Mouse (Mus musculus): ENCODE results near the gene Hikeshi. TPM values are rescaled to one million over a fixed set of nuclear protein-coding genes. Genes with fewer than 3 reads are reported as not detected.
A peak's percentile ranks its signal among the peaks of the same experiment; 100 is the strongest.

Hikeshi gene
- polyA plus RNA-seq, 3 experiments from 2014 or later: 67.1 to 106 (median 76.4) TPM

DNA sequence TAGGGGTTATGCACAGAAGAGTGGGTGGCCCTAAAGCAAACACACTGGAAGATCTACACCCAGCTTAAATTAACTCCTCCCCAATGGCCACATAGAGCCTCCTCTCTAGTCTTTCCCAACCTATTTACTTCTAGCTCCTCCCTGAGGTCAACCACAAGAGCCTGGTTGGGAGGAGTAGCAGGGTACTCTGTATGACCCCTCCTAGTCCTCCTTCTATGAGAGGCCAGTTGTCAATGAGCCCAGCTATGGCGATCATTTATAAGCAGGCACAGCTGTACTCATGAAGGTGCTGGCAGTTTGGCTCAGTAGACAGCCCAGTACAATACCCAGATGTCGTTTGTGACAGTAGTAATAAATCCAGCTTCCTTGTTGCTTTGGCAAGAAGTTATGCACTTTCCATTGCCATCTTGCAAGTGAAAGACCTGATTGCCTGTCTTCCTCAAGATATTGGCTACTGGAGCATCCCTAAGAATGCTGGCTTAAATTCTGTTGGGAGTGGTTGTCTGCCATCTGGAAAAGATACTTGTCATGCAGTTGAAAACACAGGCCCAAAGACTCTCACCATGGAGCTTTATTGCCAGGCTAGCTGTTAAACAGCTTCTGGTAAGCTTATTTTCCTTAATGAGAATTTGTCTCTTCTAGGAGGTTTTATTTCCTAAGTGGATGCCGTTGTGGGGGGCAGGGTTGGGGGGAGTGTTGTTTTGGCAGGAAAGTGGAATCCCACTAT is 27.4 kb downstream of the Hikeshi start:
- no peak for ATAC-seq

DNA sequence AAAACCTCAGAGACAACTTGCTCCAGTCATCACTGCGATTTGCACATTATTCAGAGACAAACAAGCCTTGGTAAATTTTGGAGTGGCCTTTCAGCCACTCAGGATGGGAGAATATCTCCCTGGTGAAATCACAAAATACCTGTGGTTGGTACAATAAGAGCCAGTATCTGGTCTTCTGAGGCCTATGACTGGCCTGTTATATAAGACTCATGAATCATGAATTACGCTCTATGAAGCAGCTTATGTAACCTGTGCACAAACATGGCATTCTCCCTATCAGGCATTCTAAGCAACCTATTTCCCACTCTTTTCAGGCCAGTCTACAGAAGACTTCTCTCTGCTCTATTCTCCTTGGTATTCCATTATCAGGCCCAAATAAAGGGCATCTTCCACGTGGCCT is 28.6 kb downstream of the Hikeshi start:
- ATAC-seq: no peak

DNA sequence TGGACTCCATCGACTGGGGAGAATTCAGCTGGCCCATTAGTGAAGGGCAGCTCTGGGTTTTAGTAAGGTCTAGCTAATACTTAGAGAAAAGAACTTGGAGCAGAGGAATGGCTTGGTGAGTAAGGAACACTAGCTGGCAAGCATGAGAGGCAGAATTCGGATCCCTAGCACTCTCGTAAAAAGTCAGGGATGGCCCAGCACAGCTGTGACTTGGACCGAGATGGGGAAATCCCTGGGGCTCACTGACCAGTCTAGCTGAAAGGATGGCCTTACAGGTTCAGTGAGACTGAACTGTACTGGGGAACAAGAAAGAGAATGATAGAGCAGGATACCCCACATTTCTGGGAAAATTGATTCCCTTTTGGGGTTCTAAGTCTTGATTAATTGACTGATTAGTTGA is 31.3 kb downstream of the Hikeshi start:
- ATAC-seq: no peak

DNA sequence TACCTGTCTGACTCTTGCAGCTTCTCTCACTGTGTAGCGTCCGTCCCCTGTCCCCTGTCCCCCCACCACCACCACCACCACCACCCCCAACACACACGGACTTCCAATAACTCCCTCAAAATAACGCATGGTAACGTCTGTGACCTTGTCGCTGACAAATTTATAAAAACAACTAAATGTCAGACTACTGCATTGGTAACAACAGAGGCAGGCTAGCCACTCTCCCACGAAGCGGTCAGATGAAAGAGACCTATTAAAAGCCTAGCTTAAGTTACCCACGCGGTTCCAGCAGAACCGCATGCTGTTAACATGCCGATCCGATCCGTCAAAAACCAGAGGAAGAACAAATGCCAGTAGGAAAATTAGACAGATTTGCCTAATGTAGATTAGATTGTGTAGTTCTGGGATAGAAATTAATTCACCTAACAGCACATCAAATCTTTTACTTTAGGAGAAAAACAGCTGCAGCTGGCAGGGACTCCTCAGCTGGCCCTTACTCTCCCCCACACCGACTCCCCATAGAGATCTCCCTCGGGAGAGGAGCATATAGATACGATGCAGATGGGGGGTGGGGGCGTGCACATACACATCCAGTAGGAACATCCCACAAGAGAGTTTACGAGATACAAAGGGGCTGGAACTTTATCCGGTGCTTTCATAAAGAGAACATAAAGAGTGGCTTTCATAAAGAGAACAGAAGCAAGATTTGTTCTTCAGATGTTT is 31.9 kb downstream of the Hikeshi start:
- ATAC-seq: no peak

DNA sequence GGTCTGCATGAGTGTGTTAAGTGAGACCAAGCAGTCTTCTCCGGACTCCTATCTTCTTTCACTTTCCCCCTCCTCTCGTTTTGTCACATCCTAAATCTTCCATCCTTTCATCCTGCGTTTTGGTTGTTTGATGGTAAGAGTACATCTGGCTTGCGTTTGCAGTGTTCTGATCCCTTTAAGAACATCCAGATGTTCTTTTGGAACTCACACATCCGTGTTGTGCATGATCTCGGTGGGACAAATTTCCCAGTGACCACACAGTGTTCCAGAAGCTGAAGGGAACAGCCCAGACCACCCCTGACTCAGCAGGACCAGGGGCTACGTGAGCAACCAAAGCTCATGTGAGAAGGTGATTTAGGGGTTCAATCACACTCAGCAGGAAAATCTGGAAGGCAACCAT is 32.6 kb downstream of the Hikeshi start:
- ATAC-seq: no peak

DNA sequence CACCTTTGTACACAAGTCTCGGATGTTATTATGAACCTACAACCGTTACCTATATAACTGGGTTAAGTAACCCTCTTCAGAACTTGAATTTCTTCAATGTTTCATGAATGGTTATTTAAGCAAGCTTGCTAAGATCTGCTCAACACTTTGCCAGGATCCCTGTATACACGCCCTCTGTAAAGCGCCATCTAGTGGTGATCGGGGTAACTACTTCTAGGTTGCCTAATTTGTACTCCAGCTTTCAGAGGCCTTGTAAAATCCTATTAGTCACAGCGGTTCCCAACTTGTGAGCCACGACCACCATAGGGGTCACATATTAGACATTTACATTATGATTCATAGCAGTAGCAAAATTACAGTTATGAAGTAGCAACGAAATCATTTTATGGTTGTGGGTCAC is 33.1 kb downstream of the Hikeshi start:
- ATAC-seq: peak; percentile 74

DNA sequence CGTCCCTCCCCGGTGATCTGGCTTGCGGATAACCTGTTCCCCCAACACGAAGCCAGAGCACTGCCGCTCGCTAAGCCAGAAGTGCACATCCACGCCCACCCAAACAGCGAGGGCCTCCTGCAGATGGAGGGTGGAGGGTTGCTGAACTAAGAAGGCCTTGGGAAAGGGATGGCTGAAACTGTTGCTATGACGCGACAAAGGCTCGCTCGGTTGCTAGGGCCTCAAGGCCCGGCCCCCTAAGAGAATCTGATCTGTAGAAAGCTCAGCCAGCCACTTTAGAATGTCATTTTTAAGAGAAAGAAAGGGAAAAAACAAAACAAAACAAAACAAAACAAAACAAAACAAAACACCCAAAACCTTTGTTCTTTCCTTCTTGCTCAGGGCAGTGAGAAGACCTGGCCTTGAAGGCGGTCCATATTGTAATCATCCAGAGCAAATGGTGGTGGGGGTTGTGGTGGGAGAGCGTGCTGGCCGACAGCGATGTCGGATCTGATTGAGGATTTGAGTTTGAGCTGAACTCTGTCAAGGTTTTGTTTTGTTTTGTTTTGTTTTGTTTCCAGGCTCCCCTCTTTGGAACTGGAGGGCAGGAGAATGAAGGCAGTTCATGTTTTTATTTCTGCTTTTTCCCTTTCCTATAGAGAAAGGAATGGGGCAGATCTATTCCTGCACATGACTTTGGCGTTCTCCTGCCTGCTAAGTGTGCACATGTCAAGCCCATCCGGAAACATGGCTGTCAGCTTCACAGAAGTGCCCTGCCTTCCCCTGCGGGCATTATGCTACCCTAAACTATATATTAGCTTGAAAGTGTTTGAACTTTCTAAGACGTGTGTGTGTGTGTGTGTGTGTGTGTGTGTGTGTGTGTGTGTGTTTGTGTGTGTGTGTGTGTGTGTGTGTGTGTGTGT is 37.3 kb downstream of the Hikeshi start, which contains the start of gene Ccdc81:
Gene Ccdc81 (minus strand): TSS at position 188 of the 902 bp plus-strand sequence.
- ATAC-seq: no peak

DNA sequence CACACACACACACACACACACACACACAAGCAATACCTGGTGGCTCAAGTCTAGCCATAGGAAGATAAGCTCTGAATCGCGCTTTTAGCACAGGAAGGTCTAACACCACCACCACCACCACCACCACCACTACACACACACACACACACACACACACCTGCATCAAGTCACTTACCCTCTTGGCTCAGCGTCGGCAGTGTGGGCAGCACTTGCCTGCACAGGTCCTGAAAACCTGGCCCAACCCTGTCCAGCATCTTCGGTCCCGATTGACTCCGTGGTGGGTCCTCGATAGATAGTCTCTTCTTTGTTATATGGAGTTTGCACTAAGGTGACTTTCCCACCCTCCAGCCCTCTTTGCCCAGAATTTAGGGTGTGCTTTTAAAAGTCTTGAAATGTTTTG is 38.0 kb downstream of the Hikeshi start:
- ATAC-seq: no peak

DNA sequence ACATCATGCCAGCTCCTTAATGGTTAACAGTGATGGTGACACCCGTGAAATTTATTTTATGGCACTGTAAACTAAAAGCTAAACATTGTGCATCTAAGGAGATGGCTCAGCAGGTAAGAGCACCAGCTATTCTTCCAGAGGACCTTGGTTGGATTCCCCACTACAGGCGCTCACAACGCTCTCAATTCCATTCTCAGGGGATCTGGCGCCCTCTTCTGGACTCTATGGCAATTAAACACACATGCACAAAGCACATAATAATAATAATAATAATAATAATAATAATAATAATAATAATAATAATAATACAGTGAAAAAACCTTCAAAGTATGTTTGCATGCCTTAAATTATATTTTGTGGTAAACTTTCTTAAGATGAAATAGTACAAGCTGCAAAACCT is 49.1 kb downstream of the Hikeshi start:
- no peak for ATAC-seq

DNA sequence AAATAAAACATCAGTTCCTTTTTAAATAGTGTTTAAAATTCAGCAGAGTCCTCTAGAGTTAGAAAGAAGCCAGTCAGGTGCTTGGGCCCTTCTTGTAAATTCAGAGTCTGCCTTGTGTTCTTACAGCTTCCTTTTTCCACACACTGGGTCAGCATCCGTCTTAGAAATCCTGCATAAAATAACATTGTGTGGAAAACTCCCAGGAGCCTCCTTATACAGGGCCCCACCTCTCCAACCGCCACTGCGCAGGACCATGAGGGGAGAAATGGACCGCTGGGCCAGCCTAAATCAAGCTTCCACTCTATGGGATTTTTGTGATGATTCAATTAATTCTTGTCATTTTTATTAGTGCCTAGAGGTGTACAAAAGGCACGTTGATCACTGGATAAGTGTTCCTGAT is 49.6 kb downstream of the Hikeshi start:
- ATAC-seq: no peak

DNA sequence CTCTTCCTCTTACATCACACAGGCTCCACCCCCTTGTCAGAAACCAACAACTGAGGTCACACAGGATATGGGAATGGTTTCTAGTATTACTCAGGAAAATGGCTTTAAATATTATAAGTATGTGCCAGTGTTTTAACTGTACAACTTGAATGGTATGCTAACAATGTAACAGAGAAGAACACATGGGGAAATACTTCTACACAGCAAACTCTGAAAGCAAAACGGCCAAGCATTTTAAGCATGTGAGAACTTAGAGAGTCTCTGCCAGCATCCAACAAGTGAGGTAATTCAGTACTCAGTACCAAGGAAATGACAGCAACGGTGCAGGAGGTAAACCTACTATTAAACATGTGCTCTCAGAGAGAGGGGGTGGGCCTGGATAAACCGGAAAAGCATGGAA is 56.5 kb downstream of the Hikeshi start:
- ATAC-seq: no peak

DNA sequence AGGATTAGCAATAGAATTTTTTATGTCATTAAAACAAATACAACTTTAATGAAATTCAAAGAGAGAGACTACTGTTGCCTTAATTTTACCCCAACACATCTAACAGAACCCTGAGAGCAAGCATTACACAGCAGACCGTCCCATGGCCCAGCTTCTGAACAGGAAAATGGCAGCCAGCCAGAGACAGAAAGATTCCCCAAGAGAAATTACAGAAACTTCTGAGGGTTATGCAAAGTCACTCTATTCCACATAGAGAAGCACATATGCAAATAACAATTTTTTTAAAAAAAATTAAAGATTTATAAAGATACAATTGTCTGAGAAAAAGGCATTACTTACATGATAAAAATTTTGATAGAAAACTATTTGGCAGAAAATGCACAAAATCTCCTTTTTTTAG is 61.3 kb downstream of the Hikeshi start:
- ATAC-seq: no peak

Other genes starting within 250 kb of the Hikeshi start
- not detected for gene Ccdc81, start 37.6 kb downstream of the Hikeshi start, polyA plus RNA-seq (2017; shearing (Covaris generic))
- 10 to 100 TPM; 75.2 to 96.7 (median 91.0) TPM for gene Eed, start 39.8 kb upstream of the Hikeshi start, polyA plus RNA-seq (2017; shearing (Covaris generic))
- gene Picalm, start 189.0 kb upstream of the Hikeshi start, polyA plus RNA-seq (2017; shearing (Covaris generic)): 10 to 100 TPM; 60.5 to 86.9 (median 80.0) TPM